Mouse (Mus musculus) adrenal gland, adult (tissue): ENCODE measurements at regions not wholly inside any gene's neighbourhood (a gene's known extent, or its start where the extent isn't known, plus 50 kb on each side); places are given as distances from the start of the nearest gene placed in this dataset.

Experiments used
- DNase-seq, 2 experiments: peaks; one replicate each; pipeline ENCODE4 v3.0.0; 2022 to 2023; ENCODE audit warnings: low spot score in 1 of 2; ENCODE audit not compliant: inconsistent age in 2 of 2

DNA sequence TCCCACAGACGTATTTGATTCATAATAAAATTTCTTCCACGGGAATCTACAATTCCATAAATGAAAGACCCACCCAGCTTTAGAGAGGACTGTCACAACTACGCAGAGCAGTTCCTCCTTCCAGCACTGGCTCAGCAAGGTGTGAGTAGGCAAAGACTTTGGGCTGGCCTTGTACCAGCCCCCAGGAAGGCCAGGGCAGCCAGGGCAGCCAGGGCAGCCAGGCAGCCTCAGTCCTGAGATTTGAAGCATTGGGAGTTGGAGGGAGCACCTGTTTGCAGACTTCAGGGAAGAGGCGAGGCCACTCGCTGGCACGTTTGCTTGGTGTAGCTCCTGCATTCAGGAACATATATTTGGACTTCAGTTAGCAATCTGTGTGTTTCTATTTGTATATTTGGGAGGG is 70.0 kb upstream of the Spaca7 start:
- DNase-seq = no peak

DNA sequence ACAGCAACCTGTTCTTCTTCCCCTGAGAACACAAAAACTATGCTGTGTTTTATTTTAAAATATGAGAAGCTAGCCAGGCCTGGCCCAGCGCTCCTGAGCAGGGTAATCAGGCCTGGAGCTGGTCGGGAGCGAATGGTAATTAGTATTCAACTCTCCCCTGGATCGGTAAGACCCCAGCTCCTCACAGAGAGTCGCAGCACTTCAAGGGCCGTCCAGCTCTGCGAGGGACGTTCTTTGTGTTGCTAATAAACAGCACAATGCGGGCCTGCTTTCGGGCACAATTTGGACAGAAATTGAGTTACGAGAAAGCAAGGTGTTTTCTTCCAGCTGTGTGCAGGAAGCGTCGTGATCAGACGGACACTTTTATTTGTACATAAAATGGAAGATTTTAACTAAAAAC is 69.5 kb upstream of the Spaca7 start:
- DNase-seq = no peak

DNA sequence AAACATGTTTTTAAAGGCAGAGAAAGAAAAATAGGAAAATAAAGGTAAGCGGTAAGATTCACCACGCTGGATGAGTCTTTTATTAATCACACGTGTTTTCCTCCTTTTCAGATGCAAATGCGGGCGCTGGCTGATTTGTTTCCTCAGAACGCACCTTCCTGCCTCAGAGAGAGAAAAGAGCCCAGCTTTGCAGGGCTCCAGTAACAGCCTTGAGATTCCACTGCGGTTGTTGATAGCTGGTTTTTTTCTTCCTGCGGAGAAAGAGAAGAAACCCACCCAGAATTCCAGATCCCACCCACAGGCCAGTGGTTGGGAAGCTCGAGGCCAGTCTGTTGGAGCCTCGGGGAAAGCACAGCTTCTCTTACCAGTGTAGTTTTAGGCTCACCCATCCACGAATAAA is 68.6 kb upstream of the Spaca7 start:
- no peak for DNase-seq

DNA sequence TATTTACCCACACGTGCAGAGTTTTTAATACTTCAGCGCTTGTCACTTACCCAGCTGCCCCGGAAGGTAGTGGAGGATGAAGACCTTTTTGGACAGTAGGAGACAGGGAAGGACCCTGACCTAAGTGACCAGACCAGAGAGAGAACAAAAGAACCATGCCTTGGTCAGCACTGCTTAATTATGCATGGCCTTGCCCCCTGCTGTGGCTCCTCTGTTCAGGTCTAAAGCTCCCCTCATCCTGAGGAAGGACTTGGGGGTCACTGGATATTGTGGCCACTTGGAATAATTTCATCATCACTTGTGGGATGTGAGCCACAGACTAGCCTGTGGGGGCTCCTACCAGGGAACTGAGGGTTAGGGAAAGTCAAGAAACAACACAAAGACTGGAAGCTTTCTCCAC is 68.1 kb upstream of the Spaca7 start:
- no peak for DNase-seq

DNA sequence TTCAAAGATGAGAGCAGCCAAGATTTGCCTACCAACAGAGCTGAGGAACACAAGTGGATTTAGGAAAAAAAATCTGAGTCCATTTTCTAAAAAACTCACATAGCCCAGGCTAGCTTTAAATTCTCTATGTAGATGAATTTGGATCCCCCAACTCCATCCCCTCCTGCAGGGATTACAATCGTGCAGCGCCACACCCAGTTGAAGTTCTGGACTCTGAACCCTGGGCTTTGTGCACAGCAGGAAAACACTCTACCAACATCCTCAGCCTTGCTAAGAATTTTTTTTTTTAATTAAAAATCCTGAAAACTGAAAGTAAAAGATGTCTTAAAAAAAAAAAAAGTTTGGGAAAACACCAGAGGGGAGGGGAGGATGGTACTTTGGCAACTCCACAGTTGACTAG is 62.6 kb upstream of the Spaca7 start:
- DNase-seq = no peak

DNA sequence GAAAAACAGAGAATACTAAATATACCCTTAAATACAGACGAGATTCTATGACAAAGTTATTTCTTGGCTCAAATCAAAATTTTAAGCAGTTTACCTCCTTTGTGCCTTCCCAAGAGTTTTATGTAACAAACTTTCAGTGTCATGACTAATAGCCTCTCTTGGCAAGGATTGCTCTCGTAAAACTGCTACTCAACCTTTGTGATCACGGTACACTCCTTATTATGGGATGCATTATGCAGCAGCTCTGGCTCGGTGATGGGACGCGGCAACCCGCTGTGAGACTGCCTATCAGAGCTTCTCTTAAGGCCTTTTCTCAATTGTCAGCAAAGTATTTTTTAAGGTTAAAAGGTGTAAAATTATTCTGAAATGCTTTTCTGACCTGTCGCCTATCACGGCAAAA is 59.8 kb upstream of the Spaca7 start:
- DNase-seq = no peak

DNA sequence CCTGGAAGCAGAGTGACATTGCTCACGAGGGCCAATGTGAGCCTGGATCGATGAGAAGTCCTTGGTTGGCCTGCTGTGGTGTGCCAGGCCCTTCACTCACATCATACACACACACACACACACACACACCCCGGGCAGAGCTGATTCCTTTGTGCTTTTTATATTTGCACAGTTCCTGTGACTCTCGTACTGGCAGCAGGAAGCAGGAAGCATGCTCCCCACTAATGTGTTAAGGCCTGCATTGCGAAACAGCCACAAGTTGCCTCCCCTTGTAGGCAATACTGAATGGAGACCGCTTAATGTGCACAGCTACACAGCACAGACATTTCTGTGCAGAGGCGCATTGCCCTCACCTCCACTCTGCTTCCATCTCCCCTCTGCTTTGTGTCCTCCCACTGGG is 58.7 kb upstream of the Spaca7 start:
- DNase-seq = no peak

DNA sequence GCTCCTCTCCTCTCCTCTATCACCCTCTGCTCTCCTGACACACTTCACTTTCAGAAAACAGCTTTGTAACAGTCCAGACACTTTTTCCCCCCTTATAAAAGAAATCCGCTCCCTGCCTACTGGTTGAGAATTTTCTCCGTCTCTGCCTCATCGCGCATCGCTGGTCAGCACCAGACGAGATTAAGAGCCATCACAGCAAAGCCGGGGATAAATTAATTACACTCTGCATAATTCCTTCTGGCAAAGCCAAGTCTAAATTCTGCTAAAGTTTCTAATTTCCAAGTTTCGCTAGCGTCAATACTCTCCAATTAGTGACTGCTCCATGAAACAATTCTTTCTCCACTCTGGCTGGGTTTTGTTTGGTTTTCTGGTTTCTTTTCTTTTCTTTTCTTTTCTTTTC is 51.2 kb upstream of the Spaca7 start:
- DNase-seq = no peak
